10 mouse cellular contexts compared by ENCODE assay signal in the genomic region with DNA sequence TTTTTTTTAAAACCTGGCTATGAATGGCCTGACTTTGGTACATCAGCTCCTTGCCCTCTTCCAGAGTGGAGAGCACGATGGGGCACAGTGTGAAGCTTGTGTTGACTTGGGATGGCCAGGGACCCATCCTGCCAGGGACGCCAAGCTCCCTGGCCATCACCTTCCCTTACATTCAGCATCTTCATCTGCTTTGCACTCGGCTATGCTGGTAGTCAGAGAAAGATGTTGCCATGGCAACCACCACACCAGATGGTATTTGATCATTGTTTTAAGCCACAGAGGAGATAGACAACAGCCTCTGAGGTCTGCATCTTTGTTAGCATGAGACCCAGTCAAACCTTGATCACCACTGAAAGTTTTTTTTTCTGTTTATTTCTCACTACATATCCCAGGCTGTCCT.
DNase-seq lines count a peak whose midpoint lies in the region; ATAC-seq and TF ChIP-seq lines count a peak whose summit lies in the region.
"Had no signal": no experiment of that assay in that cellular context is flagged by ENCODE, and none has a peak within 500 bp of the region (broad histone marks: within the 10 kb centered on the region; RNA-seq: fewer than 3 reads in every experiment).

No protein-coding gene starts in this region.

- no peak for TF ChIP-seq EP300 in lung, postnatal 0 days (IDR thresholded peaks at IDR 0.05)

- 38% methylated on average over 3 of the region's 3 CpGs for WGBS in hindbrain, embryonic 13.5 days
- WGBS in liver, embryonic 12.5 days (ENCODE audit: insufficient replicate concordance): 49% methylated on average over 3 of the region's 3 CpGs
- whole genome bisulfite sequencing in lung, postnatal 0 days: 63% methylated on average over 3 of the region's 3 CpGs

- H3K4me2 ChIP-seq in hindbrain, embryonic 13.5 days: no peak overlapping the region
- H3K4me2 ChIP-seq in liver, embryonic 12.5 days: no peak overlapping the region
- no peak overlapping the region for H3K4me2 ChIP-seq in lung, postnatal 0 days (replicated peaks; ENCODE audit: low read depth, low read length)
- H3K4me2 ChIP-seq: neural tube, embryonic 12.5 days had no signal

- H3K4me3 ChIP-seq in hindbrain, embryonic 13.5 days: no peak overlapping the region
- no peak overlapping the region for H3K4me3 ChIP-seq in liver, embryonic 12.5 days
- no peak overlapping the region for H3K4me3 ChIP-seq in lung, postnatal 0 days (ENCODE audit: low read depth, low read length)
- H3K4me3 ChIP-seq: neural tube, embryonic 12.5 days had no signal

- H3K36me3 ChIP-seq in hindbrain, embryonic 13.5 days: no peaks in the 10 kb centered on the region
- no peaks in the 10 kb centered on the region for H3K36me3 ChIP-seq in liver, embryonic 12.5 days
- H3K36me3 ChIP-seq in lung, postnatal 0 days (ENCODE audit: insufficient read depth, low read length): no peaks in the 10 kb centered on the region
- H3K36me3 ChIP-seq: neural tube, embryonic 12.5 days had no signal

- no peaks in the 10 kb centered on the region for H3K9me3 ChIP-seq in hindbrain, embryonic 13.5 days
- 0 out of 2 replicates have a peak, but pooled peaks cover 5% of the 10 kb centered on the region for H3K9me3 ChIP-seq in liver, embryonic 12.5 days (replicated peaks)
- no peaks in the 10 kb centered on the region for H3K9me3 ChIP-seq in lung, postnatal 0 days (ENCODE audit: low read length)
- H3K9me3 ChIP-seq: neural tube, embryonic 12.5 days had no signal

- no peak overlapping the region for H3K9ac ChIP-seq in hindbrain, embryonic 13.5 days
- H3K9ac ChIP-seq in liver, embryonic 12.5 days: no peak overlapping the region
- H3K9ac ChIP-seq in lung, postnatal 0 days (replicated peaks; ENCODE audit: low read depth): no peak overlapping the region
- H3K9ac ChIP-seq: neural tube, embryonic 12.5 days had no signal

- peaks cover 58% of the 10 kb centered on the region for H3K4me1 ChIP-seq in hindbrain, embryonic 13.5 days (replicated peaks)
- H3K4me1 ChIP-seq in liver, embryonic 12.5 days: 0 out of 2 replicates have a peak, but pooled peaks cover 7% of the 10 kb centered on the region
- H3K4me1 ChIP-seq in lung, postnatal 0 days (ENCODE audit: insufficient read depth, low read depth, low read length): peaks cover 5% of the 10 kb centered on the region; the same call in 1 of the 2 replicates

- no peak for TF ChIP-seq CTCF in lung, postnatal 0 days (IDR thresholded peaks at IDR 0.05)

- peak overlapping the region; percentile 78 for H3K27ac ChIP-seq in hindbrain, embryonic 13.5 days
- no peak overlapping the region for H3K27ac ChIP-seq in liver, embryonic 12.5 days
- no peak overlapping the region for H3K27ac ChIP-seq in lung, postnatal 0 days (ENCODE audit: low read length)
- H3K27ac ChIP-seq: neural tube, embryonic 12.5 days had no signal

- ATAC-seq in hindbrain, embryonic 13.5 days (ENCODE audit: low FRiP score): peak; percentile 26; the same call in 1 of the 2 replicates
- no peak for ATAC-seq in liver, embryonic 12.5 days
- no peak for ATAC-seq in lung, postnatal 0 days

- H3K27me3 ChIP-seq in hindbrain, embryonic 13.5 days: no peaks in the 10 kb centered on the region
- no peaks in the 10 kb centered on the region for H3K27me3 ChIP-seq in liver, embryonic 12.5 days (replicated peaks)
- H3K27me3 ChIP-seq in lung, postnatal 0 days (replicated peaks; ENCODE audit: insufficient read depth, low read length): no peaks in the 10 kb centered on the region
- H3K27me3 ChIP-seq: neural tube, embryonic 12.5 days had no signal

- peak; percentile 59 for DNase-seq in embryo, embryonic 10 days (ENCODE audit: low spot score)
- DNase-seq in embryo, embryonic 9.5 days (ENCODE audit: extremely low spot score): no peak
- DNase-seq in R1 (ENCODE audit: low read depth, low spot score): peak; percentile 30
- peak; percentile 48 for DNase-seq in mesoderm, embryonic 11.5 days (ENCODE audit: low read depth, low spot score)
- no peak for DNase-seq in lung, postnatal 14 days
- DNase-seq in lung, postnatal 0 days (ENCODE audit: low spot score): no peak
- DNase-seq: B cell, adult 2 months had no signal

Comparison
In these comparisons a context has a peak if more than half of its experiments do, and no peak if none do; other contexts are left out.
1. DNase-seq: peak in embryo, embryonic 10 days (single experiment), R1 (single experiment) and mesoderm, embryonic 11.5 days (single experiment); none in embryo, embryonic 9.5 days (single experiment), lung, postnatal 14 days (single experiment) and lung, postnatal 0 days (single experiment).